Comparison of ENCODE assay signal across 1 mouse cellular context in genomic region chr13:115226824-115227223, GRCm38 (mm10).
TF ChIP-seq lines count a peak whose summit lies in the region.

No protein-coding gene starts in this region.

TF ChIP-seq in CH12.LX, 34 proteins besides CTCF, POLR2A, EP300 and RAD21 (continued from another document):
- 0 out of 2 replicates have a peak, but pooled peaks have one; percentile 52 for TF ChIP-seq MAFK (IDR thresholded peaks at IDR 0.05; ENCODE audit: insufficient replicate concordance, low read length)
- no peak for TF ChIP-seq USF1 (IDR thresholded peaks at IDR 0.05; ENCODE audit: low read depth, low read length)
- TF ChIP-seq JUND (conservative IDR thresholded peaks at IDR 0.05; ENCODE audit: low read depth, low read length): 0 out of 2 replicates have a peak, but pooled peaks have one; percentile 14
- peak; percentile 7; the same call in 1 of the 2 replicates for TF ChIP-seq JUN (IDR thresholded peaks at IDR 0.05; ENCODE audit: insufficient read depth, low read depth, low read length)
- 0 out of 2 replicates have a peak, but pooled peaks have one; percentile 42 for TF ChIP-seq RCOR1 (conservative IDR thresholded peaks at IDR 0.05; ENCODE audit: low read depth, low read length)
- TF ChIP-seq UBTF (IDR thresholded peaks at IDR 0.05; ENCODE audit: low read depth, low read length): no peak
TF ChIP-seq in CH12.LX: peak in this region for 12.
